Mouse (Mus musculus) left cerebral cortex, postnatal 36 days (tissue): ENCODE data around the gene Fmnl2. TPM values are rescaled to one million over a fixed set of nuclear protein-coding genes. Genes with fewer than 3 reads are reported as not detected.

Experiments
- DNase-seq, 2 experiments: peaks; one replicate each; pipeline ENCODE4 v3.0.0; 2021 to 2022; ENCODE audit warnings: low spot score in 2 of 2, mixed read lengths in 1 of 2
- intact Hi-C: fragments of 180-260 bp; cut with DNase I; formaldehyde crosslinking; loops from one replicate; pipeline ENCODE4 v1.15.1; 2025
- total RNA-seq, 2 experiments: library from RNA; stranded (reverse); gene quantifications; 2 replicates each; pipeline ENCODE4 v1.2.3; 2021

Fmnl2 gene
- 10 to 100 TPM; 39.4 to 43.9 TPM for total RNA-seq

DNA sequence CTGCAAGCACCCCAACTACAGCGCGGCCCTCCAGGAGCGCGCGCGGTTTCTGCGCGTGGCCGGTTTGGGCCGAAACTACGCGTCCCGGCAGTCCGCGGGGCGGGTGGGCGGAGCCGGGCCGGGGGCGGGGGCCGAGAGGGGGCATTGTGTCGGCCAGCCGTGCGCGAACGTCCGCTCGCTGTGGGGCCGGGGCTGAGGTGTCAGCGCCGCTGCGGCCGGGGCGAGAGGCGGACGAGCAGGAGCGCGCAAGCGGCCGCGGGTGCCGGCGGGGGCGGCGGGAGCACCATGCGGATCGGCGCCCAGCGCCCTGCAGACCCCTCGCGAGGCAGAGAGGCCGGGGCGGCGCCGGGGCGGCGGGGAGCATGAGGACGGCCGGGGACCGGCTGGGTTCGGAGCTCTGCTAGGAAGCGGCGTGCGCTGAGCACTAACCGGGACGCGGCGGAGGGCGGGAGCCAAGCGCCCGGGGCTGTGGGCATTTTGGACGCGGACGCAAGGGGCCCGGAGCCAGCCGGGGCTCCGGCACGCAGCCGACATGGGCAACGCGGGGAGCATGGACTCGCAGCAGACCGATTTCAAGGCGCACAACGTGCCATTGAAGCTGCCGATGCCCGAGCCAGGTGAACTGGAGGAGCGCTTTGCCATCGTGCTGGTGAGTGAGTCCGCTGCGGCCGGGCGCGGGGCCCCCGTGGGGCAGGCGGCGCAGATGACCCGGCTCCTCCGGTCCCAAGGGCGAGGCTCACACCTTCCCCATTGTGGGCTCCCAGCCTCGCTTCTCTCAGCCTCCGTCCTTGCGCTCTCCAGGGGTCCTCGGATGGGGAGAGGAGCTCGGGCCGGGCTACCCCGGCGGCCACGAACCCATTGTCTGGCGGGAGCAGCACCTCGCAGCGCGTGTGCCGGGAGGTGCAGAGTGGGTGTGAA is at the start of gene Fmnl2:
Gene Fmnl2, plus strand, starts transcription at position 250 of the 918 bp plus-strand sequence.
- intact Hi-C loops = loop anchor here (5.0 kb wide), 4 partner anchors 84 to 224 kb away; no protein-coding TSS in a partner anchor

DNA sequence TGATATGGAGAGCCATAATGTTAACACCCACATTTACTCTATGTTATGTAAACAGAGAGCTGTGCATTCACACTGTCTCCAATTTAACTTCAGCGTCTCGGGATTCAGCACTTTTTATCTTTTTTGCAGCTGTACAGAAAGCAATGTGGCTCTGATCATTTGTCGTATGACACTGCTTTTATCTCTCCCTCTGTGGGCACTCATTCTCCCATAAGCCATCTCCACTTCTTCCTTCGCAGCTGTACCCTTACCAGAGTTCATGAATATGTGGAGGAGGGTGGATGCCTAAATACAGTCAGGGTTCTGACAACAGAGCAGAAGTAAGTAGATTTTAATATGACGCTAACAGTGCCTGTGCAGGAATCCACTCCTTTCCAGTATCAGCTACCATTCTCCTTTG is 47.7 kb upstream of the Fmnl2 start:
- intact Hi-C loops = no loop called here
- no peak for DNase-seq

More for the DNA sequence above, at the start of gene Fmnl2:
- peak; percentile 75 to 82 for DNase-seq

DNA sequence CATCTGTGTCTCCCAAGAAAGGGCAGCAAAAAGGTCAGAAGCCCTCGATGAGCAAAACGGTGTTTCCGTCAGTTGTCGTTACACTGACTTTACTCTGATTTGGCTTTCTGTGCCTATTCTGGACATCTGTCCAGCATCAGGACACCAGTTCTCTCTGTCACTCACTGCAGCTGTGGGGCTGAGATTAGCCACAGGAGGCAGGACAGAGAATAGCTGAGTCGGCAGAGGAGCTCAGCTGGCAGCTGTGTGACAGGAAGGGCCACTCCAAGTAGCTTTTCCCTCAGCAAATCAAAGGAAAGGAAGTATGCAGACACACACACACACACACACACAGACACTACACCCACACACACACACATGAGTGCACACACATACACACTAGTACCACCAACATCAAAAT is 46.0 kb upstream of the Fmnl2 start:
- no peak for DNase-seq
- intact Hi-C loops = no loop called here

DNA sequence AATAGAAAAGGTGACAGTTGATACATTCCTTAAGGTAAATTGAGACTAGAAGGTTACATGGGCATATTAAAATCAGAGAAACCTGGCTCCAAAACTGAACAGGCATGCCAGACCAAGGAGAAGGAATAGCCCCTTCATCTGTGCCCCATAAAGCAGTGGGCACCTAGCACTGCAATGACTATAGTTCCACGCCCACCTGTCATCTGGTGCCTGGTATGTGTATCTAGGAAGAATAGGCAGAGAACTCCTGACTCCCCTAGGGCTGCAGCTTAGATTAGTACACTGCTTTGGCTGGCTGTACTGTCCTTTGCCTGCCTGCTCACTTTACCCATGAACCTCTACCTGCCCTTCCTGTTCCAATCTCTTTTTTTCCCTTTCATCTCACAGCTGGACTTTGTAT is 40.3 kb upstream of the Fmnl2 start:
- DNase-seq = peak in 1 of 2 experiments; percentile 7
- intact Hi-C loops = no loop called here

DNA sequence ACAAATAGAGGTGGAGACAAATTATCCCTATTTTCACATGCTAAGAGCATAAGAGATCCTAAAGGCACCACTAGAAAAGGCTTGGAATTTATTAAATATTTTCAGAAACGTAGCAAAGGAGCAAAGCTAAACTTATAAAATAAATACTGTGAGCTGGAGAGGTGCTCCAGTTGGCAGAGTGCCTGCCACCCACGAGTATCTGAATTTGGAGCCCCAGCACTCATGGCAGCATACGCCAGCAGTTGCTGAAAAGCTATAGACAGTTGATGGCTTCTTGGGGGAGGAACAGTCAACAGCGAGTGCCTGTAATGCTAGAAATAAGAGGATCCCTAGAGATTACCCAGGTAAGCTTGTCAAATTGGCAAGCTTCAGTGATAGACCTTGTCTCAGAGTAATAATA is 38.7 kb upstream of the Fmnl2 start:
- intact Hi-C loops = no loop called here
- peak in 1 of 2 experiments; percentile 5 for DNase-seq

DNA sequence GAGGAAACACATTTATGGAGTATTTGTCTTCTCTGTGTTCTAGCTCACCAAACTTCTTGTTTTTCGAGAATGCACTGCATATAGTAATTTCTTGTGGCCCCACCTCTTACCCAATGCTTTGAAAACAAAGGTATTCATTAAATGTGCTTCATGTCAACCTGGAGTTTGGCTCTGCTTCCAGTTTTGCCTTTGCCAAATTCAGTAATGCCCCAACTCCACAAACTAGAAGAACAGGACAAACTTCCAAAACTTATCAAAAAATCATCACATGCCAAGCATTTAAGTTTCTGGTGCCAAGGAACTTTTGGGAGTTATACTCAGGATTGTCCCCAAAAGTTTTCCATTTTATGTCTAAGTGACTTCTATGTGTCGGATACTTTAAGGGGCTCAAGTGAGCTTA is 35.4 kb upstream of the Fmnl2 start:
- intact Hi-C loops = no loop called here
- DNase-seq = no peak

DNA sequence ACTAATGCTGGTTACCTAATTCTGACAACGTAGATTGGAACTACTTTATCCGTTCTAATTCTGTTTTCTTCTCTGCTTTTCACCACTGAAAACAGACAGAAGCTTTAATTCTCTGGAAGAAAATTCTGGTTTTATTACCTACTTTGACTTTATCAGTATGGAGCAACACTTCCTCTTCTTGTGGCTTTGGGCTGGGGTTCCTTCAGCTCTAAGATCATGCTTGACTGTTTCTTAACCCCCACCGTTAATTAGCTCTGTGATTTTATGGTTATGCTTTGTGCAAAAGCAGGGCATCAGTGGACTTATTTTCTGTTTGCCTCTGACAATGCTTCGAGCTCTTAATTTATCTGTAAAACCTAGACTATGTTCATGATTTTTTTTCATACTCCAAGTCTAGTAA is 29.6 kb upstream of the Fmnl2 start:
- intact Hi-C loops = no loop called here

DNA sequence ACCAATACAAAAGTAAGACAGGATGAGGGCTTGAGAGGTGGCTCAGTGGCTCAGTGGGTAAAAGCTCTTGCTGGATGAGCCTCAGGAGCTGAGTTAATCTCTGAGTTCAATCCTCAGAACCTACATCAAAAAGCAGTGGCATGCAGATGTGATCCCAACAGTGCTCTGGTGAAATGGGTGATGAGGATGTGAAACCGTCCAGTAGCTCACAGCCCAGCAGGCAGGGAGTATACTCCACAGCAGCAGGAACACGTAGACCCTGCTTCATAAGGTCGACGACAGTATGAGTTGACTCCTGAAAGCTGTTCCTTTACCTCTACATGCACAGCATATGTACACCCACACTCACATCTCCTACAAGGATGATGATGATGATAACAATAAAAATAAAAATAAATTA is 27.1 kb upstream of the Fmnl2 start:
- intact Hi-C loops = no loop called here
- DNase-seq = no peak

More for the DNA sequence above, 29.6 kb upstream of the Fmnl2 start:
- DNase-seq = no peak

DNA sequence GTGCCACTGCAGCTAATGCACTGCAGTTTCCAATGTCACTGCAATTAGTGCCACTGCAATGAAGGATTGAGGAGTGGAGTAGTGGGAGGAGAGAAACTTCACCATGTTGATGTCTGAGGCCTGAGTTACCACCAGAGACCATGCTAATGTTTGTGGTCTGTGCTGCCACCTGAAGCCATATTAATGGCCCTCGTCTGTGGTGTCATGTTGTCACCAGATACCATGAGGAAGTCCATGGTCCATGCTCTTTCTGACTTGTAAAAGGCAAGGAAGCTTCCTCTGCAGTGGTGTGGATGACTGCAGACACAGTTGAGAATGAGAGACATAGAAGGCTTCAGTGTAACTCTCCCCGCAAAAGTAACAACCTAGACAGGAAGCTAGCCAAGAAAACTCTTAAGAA is 26.1 kb upstream of the Fmnl2 start:
- no peak for DNase-seq
- intact Hi-C loops = no loop called here

DNA sequence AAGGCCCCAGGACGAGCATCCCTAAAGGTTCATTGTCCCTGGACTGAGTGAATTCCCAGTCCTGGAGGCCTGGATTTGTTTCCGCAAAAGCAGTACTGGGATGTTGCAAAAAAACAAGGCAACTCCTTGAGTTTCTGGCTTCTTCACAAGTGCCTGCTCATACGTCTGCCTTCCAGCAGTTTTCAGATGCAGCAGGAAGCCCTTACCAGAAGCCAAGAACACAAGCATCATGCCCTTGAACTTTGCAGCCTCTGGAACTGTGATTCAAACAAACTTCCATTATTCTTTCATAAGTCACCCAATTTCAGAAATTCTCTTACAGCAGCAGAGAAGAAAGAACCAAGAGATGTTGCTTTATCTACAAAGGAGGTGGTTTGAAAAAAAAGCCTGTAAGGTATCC is 21.9 kb upstream of the Fmnl2 start:
- no peak for DNase-seq
- intact Hi-C loops = no loop called here

DNA sequence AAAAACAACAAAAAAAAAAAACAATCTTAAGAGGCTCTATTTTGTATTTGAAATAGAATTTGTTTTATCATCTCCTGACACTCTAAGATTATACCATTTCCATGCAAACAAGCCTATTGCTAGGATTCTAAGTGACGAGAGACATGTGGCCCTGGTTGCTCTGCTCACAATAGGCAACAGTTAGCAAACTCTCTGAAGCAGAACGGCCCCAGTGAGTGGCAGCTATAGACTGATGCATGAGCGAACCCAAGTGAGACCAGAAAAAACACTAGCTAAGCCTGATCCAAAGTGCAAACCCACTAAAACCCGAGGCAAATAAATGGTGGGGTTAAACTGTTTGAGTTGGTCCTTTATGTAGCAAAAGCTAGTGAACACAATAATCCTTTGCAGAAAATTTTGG is 18.6 kb upstream of the Fmnl2 start:
- no peak for DNase-seq
- intact Hi-C loops = no loop called here

DNA sequence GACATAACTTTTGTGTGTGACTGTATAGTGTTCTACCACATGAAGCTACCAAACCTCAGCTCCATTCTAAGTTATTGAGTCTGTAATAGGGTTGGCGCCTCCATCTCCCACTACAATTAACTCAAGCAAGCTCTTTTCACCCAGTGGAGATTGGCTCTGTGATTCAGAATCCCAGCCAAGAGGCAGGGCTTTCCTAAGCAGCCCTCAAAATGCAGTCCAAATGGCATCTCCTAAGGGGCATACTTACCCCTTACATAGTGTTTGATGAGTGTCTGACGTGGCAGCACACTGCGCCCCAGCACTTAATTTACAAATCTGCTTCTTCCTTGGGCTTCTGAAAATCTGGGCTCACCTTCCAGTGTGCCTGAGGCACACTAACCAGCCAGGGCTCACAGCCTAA is 17.8 kb upstream of the Fmnl2 start:
- no peak for DNase-seq

DNA sequence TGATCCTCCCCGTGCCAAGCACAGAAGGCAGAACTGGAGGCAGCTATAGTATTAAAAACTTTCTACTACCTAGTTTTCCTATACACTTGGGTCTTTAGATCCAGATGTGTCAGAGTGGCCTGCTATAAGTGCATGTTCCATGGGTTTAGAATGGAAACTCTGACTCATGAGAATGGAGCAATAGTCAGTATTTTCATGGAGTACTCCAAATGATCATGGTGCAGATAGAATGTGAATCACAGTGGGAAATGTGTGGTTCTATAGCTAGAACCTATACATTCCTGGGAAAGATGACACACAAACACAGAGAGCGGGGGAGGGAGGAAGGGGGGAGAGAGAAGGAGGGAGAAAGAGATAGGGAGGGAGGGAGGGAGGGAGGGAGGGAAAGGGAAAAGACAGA is 13.8 kb upstream of the Fmnl2 start:
- DNase-seq = no peak
- intact Hi-C loops = no loop called here

More for the DNA sequence above, 17.8 kb upstream of the Fmnl2 start:
- intact Hi-C loops = no loop called here

DNA sequence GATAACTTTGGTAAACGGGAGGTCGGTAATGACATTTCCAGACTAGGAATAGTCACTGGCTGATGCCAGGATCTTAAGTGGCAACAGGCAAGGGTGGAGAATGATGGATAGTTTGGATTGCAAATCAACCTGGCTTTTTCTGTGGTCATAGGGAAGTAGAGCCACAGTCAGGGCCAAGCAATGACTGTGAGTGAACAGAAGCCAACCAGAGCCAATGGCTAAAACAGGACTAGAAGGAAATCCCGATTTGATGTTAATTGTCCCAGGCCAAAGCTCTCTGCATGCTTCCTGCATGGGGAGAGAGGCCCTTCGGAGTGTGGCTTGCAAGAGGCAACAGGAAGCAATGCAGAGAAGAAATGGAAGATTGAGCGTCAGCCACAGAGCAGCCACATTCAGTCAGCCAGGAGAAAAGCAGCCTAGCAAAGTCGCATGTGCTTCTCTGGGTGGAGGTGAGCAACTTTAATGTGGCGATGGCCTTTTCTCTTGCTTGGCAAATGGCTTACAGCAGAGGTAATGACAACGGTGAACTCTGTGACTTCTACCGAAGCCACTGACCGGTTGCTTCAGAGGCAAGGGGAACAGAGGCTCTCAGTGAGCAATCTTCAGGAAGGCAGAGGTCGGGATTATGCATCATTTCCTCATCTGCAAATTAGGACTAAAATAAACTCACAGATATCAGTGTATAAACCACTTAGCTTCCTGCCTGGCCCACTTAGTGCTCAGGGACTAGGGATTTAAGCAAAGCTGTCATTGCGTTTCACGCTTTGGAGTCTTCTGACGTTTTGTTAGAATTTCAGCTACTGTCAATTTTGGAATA is 12.5 kb upstream of the Fmnl2 start:
- intact Hi-C loops = no loop called here
- no peak for DNase-seq

DNA sequence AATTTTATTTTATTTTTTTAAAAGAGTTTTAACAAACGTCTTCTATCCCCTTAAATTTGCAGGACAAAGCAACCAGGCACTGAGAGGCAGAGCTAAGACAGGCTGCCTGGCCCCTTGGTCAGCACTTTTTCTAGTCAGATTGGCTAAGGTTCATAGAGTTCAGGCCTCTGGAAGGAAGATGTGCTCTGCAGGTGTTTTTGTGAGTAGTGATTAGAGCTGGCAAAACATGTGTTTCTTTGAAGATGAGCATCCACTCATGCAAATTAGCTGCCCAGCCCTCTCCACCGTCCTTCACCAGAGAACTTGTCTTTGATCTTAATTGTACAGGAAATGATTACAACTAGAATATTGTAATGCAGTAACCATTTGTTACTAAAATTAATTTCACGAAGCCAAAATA is 11.2 kb upstream of the Fmnl2 start:
- intact Hi-C loops = no loop called here
- no peak for DNase-seq

DNA sequence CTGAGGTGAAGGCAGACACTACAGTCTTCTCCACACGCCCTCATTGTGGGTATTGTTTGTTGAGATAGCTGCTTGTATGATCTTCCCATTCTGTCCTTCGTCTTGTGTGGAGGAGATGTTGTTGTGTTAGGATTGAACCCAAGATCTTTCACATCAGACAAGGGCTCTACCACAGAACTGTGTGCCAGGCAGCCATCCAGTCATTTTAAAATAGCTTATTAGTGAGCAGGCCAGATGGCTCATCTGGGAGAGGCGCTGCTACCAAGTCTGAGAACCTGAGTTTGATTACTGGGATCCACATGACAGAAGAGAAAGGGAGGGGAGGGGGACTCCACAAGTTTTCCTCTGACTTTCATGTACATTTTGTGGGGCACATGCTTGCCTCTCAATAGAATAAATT is 8.6 kb upstream of the Fmnl2 start:
- DNase-seq = no peak
- intact Hi-C loops = no loop called here

DNA sequence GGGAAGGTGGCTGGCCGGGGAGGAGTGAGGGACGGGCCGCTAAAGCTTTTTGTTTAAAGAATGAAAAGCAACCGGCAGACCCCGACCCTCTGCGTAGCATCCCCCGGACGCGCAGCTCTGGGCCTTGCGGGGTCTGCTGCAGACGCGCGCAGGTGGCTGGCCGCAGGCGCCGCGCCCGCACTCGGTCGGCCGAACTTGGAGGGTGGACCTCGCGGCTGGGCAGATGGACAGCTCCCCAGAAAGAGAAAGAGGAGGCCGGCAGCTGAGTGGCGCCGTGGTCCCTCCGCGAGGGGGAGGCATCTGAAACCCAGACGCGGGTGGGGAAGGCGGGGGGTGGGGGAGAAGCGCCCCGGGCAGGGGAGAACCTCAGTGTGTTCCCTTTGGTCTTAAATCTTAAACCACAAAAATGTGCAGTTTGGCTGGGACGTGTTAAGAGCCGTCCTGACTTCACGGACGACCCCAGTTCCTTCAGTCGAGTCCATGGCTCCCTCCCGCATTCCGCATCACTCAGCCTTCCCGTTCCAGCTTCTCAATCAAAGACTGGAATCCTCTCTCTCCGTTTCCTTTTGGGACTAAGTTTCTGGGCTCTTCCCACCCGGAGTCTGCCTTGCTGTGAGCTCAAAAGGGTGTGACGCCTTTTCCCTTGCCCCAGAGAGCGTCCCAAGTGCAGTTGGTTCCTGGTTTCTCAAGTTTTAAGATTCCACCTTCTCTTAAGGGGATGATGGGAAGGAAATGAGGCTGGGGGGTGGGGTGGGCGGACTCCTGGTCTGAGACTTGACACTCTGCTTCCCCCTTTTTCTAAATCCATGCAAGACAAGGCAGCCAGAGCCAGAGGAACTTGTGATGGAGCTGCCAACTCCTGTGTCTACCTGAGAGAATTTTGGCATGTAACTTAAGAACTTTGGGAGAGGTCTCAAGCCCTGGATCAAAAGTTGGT is 1.1 kb downstream of the Fmnl2 start:
- DNase-seq = peak; percentile 47 to 56
- intact Hi-C loops = loop anchor here (5.0 kb wide), 4 partner anchors 84 to 224 kb away; no protein-coding TSS in a partner anchor

DNA sequence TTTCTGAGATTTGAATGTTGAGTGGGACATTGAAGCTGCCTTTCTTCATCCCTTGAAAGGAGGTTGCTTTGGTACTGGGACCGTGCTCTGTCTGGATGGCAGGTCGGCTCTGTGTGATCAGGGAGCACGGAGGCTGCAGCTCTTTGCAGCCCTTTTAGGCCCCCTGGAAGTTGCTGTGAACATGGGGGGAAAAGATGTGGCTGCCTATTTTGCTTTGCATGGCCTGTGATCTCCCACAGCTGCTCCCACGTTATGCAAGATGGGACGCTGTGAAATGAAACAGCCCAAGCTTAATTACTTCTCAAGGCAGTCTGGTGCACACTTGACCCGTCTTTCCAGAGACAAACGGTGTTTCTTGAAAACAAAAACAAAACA is 1.8 kb downstream of the Fmnl2 start:
- intact Hi-C loops = loop anchor here (5.0 kb wide), 4 partner anchors 83 to 223 kb away; no protein-coding TSS in a partner anchor

DNA sequence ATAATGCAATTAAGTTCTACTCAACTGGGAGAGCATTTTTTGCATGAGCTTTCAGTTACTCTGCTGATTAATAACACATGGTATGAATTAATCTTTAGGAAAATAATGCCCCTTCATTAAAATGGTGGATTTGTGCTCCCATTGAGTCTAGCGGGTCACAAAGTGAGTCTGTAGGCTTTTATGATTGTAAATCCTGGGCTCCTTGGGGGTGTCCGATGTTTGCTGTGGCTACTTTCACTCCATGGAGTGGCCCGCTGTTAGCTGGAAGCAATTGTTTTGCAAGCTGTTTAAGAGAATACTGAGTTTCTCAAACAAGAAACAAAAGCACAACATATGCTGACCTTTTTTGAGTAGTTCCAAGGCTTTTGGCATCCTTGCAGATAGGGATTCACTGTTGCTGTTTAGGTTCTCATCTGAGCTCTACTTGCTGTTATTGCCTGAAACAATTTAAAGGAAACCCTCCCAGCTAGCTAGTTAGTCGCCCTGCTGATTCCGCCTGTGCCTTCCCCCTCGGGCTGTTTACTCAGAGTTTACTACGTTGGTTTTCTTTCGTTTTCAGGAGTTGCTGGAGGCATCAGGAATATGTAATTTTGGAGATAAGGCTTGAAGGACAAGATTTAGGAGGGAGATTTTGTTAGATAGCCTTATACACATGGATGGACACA is 2.6 kb downstream of the Fmnl2 start:
- DNase-seq = no peak
- intact Hi-C loops = loop anchor here (5.0 kb wide), 1 partner anchor 42 kb away; no protein-coding TSS in a partner anchor

More for the DNA sequence above, 1.8 kb downstream of the Fmnl2 start:
- DNase-seq = no peak
